Mouse (Mus musculus) thymus, postnatal 14 days (tissue): ENCODE measurements at regions not wholly inside any gene's neighbourhood (a gene's known extent, or its start where the extent isn't known, plus 50 kb on each side); places are given as distances from the start of the nearest gene placed in this dataset.
A peak's percentile ranks its signal among the peaks of the same experiment; 100 is the strongest.
"Not testable (repeated sequence)": the region's sequence is repeated elsewhere in the genome, so short reads cannot be mapped to it uniquely, and the experiment has no call there.

Experiments
- DNase-seq: peaks from one replicate; pipeline ENCODE4 v3.0.0; 2021

GRCm38 (mm10) chr4:110038696-110039095 is 60.8 kb downstream of the Dmrta2 start:
- DNase-seq, result no peak

- DNase-seq, result no peak
Measured at GRCm38 (mm10) chr4:110044851-110045618, 67.2 kb downstream of the Dmrta2 start.

- DNase-seq, result no peak
Measured at GRCm38 (mm10) chr4:110045651-110046269, 67.9 kb downstream of the Dmrta2 start.

- DNase-seq, result no peak
Measured at GRCm38 (mm10) chr4:110046270-110046651, 68.4 kb downstream of the Dmrta2 start.

- DNase-seq, result peak; percentile 69
Measured at GRCm38 (mm10) chr4:110050393-110051280, 72.8 kb downstream of the Dmrta2 start.

GRCm38 (mm10) chr4:110051281-110051665 is 73.4 kb downstream of the Dmrta2 start:
- DNase-seq, result no peak

GRCm38 (mm10) chr4:110051872-110052271 is 74.0 kb downstream of the Dmrta2 start:
- DNase-seq, result no peak

GRCm38 (mm10) chr4:110052998-110053397 is 75.1 kb downstream of the Dmrta2 start:
- DNase-seq, result no peak

- DNase-seq, result no peak
Measured at GRCm38 (mm10) chr4:110073836-110074235, 96.0 kb downstream of the Dmrta2 start.

GRCm38 (mm10) chr4:110083371-110083770 is 105.5 kb downstream of the Dmrta2 start:
- DNase-seq, result no peak

GRCm38 (mm10) chr4:110087570-110088247 is 109.9 kb downstream of the Dmrta2 start:
- DNase-seq, result peak; percentile 24

- DNase-seq, result no peak
Measured at GRCm38 (mm10) chr4:110093040-110093820, 115.4 kb downstream of the Dmrta2 start.

GRCm38 (mm10) chr4:110094541-110094940 is 116.7 kb downstream of the Dmrta2 start:
- DNase-seq, result no peak

- DNase-seq, result no peak
Measured at GRCm38 (mm10) chr4:110095760-110096593, 118.1 kb downstream of the Dmrta2 start.

GRCm38 (mm10) chr4:110104119-110104518 is 126.3 kb downstream of the Dmrta2 start:
- DNase-seq, result not testable (repeated sequence)

- DNase-seq, result no peak
Measured at GRCm38 (mm10) chr4:110106620-110107243, 128.9 kb downstream of the Dmrta2 start.

GRCm38 (mm10) chr4:110119438-110119837 is 141.6 kb downstream of the Dmrta2 start:
- no peak for DNase-seq

- no peak for DNase-seq
Measured at GRCm38 (mm10) chr4:110119874-110120273, 142.0 kb downstream of the Dmrta2 start.

- DNase-seq, result no peak
Measured at GRCm38 (mm10) chr4:110120761-110121160, 142.9 kb downstream of the Dmrta2 start.

GRCm38 (mm10) chr4:110121447-110121846 is 143.6 kb downstream of the Dmrta2 start:
- DNase-seq, result no peak
